ENCODE assay signal across 8 mouse cellular contexts in genomic region chr12:33497319-33497892, GRCm38 (mm10).
A peak's percentile ranks its signal among the peaks of the same experiment; 100 is the strongest.
DNase-seq lines count a peak whose midpoint lies in the region; ATAC-seq and TF ChIP-seq lines count a peak whose summit lies in the region.

No protein-coding gene starts in this region.

- in situ Hi-C loops in Patski (cut with MboI; ENCODE audit: low pct_unique_long_range_greater_than_20kb), result loop anchor here (25.0 kb wide), 2 partner anchors 465 to 1165 kb away; partner anchors contain the start of gene Twist1

- no peak for ATAC-seq in kidney, embryonic 15.5 days (replicated peaks; ENCODE audit: low FRiP score)
- ATAC-seq in kidney, embryonic 14.5 days (ENCODE audit: low FRiP score, low TSS enrichment), result no peak
- ATAC-seq in Patski, result no peak
- no peak for ATAC-seq in granulocyte monocyte progenitor cell, adult 5-6 weeks (replicated peaks; ENCODE audit: poor library complexity, severe bottlenecking)

- POLR2A ChIA-PET in Patski (lab: Charles Lee), result no interaction called here

- H3K4me2 ChIP-seq in kidney, embryonic 15.5 days, result peak overlapping the region; percentile 31
- H3K4me2 ChIP-seq in kidney, embryonic 14.5 days (replicated peaks; ENCODE audit: low read depth, low read length), result no peak overlapping the region

- intact Hi-C loops in left cerebral cortex, postnatal 14 days (cut with DNase I), result no loop called here

- no peak overlapping the region for H3K9ac ChIP-seq in kidney, embryonic 15.5 days
- H3K9ac ChIP-seq in kidney, embryonic 14.5 days (ENCODE audit: low read depth, low read length), result no peak overlapping the region

- peak; percentile 4 to 6 for DNase-seq in cerebellum, postnatal 14 days
- no peak for DNase-seq in cerebellum, postnatal 25 days
- DNase-seq in Patski (ENCODE audit: low read depth, low spot score), result no peak
- DNase-seq in left cerebral cortex, postnatal 14 days (ENCODE audit: low spot score in 2 of 2), result peak; percentile 15 to 31
- DNase-seq in yolk sac, embryonic 10.5 days (ENCODE audit: low spot score), result no peak

- H3K9me3 ChIP-seq in kidney, embryonic 15.5 days (replicated peaks), result no peaks in the 10 kb centered on the region
- H3K9me3 ChIP-seq in kidney, embryonic 14.5 days (ENCODE audit: control insufficient read depth, low read length), result no peaks in the 10 kb centered on the region

- CTCF ChIA-PET in Patski (lab: Charles Lee), result no interaction called here

- H3K4me1 ChIP-seq in kidney, embryonic 15.5 days, result no peaks in the 10 kb centered on the region
- H3K4me1 ChIP-seq in kidney, embryonic 14.5 days (ENCODE audit: control insufficient read depth, insufficient read depth, low read length), result no peaks in the 10 kb centered on the region

- TF ChIP-seq CTCF in Patski (IDR thresholded peaks at IDR 0.05), result peak; percentile 14

- WGBS in kidney, embryonic 15.5 days, result 45% methylated on average over 11 of the region's 11 CpGs
- 46% methylated on average over 11 of the region's 11 CpGs for WGBS in kidney, embryonic 14.5 days

- H3K36me3 ChIP-seq in kidney, embryonic 15.5 days, result no peaks in the 10 kb centered on the region
- H3K36me3 ChIP-seq in kidney, embryonic 14.5 days (ENCODE audit: control insufficient read depth, insufficient read depth, low read length), result no peaks in the 10 kb centered on the region

- H3K27me3 ChIP-seq in kidney, embryonic 15.5 days, result no peaks in the 10 kb centered on the region
- no peaks in the 10 kb centered on the region for H3K27me3 ChIP-seq in kidney, embryonic 14.5 days (ENCODE audit: control insufficient read depth, insufficient read depth, low read length)
- no peaks in the 10 kb centered on the region for H3K27me3 ChIP-seq in Patski

- H3K27ac ChIP-seq in kidney, embryonic 15.5 days, result no peak overlapping the region
- H3K27ac ChIP-seq in kidney, embryonic 14.5 days (ENCODE audit: low read depth, low read length), result no peak overlapping the region

- H3K4me3 ChIP-seq in kidney, embryonic 15.5 days (replicated peaks), result no peak overlapping the region
- H3K4me3 ChIP-seq in kidney, embryonic 14.5 days (ENCODE audit: low read length), result no peak overlapping the region

Comparison
In these comparisons a context has a peak if more than half of its experiments do, and no peak if none do; other contexts are left out.
1. DNase-seq: peak in cerebellum, postnatal 14 days (2 of 2) and left cerebral cortex, postnatal 14 days (2 of 2); none in cerebellum, postnatal 25 days (0 of 2), Patski (single experiment) and yolk sac, embryonic 10.5 days (single experiment).